Mouse (Mus musculus): ENCODE results near the gene Irgm1. TPM values are rescaled to one million over a fixed set of nuclear protein-coding genes. Genes with fewer than 3 reads are reported as not detected.

Irgm1 gene
- polyA plus RNA-seq, 1 experiment from 2014 or later: 16.2 TPM

- H3K9ac ChIP-seq (ENCODE audit: low read length): no peak overlapping the region
- H3K9me3 ChIP-seq (ENCODE audit: control insufficient read depth, low read length): no peaks in the 10 kb centered on the region
- H3K27me3 ChIP-seq (replicated peaks; ENCODE audit: control insufficient read depth, insufficient read depth, low read length): no peaks in the 10 kb centered on the region
- no peak overlapping the region for H3K4me2 ChIP-seq (ENCODE audit: low read length)
- peaks cover 16% of the 10 kb centered on the region; the same call in 1 of the 2 replicates for H3K36me3 ChIP-seq (ENCODE audit: control insufficient read depth, insufficient read depth, low read length)
- DNase-seq (ENCODE audit: low spot score): no peak
- no peak for ATAC-seq (replicated peaks; ENCODE audit: low FRiP score, low TSS enrichment, low read depth)
- H3K4me1 ChIP-seq (replicated peaks; ENCODE audit: control insufficient read depth, insufficient read depth, low read length): peaks cover 17% of the 10 kb centered on the region
- 95% methylated on average over 9 of the region's 9 CpGs for WGBS
- H3K27ac ChIP-seq (ENCODE audit: low read depth): no peak overlapping the region
- no peak overlapping the region for H3K4me3 ChIP-seq (ENCODE audit: low read depth, low read length)
Observed at GRCm38 (mm10) chr11:48866481-48866880, 5.0 kb downstream of the Irgm1 start.

GRCm38 (mm10) chr11:48863808-48864207, 7.7 kb downstream of the Irgm1 start:
- H3K9ac ChIP-seq (ENCODE audit: low read length): no peak overlapping the region
- DNase-seq (ENCODE audit: low spot score): no peak
- no peak overlapping the region for H3K4me3 ChIP-seq (ENCODE audit: low read depth, low read length)
- H3K36me3 ChIP-seq (ENCODE audit: control insufficient read depth, insufficient read depth, low read length): peaks cover 16% of the 10 kb centered on the region; the same call in 1 of the 2 replicates
- H3K27me3 ChIP-seq (replicated peaks; ENCODE audit: control insufficient read depth, insufficient read depth, low read length): no peaks in the 10 kb centered on the region
- no peak overlapping the region for H3K4me2 ChIP-seq (ENCODE audit: low read length)
- ATAC-seq (replicated peaks; ENCODE audit: low FRiP score, low TSS enrichment, low read depth): no peak
- H3K4me1 ChIP-seq (replicated peaks; ENCODE audit: control insufficient read depth, insufficient read depth, low read length): peaks cover 3% of the 10 kb centered on the region; the same call in 1 of the 2 replicates
- no peaks in the 10 kb centered on the region for H3K9me3 ChIP-seq (ENCODE audit: control insufficient read depth, low read length)
- no peak overlapping the region for H3K27ac ChIP-seq (ENCODE audit: low read depth)
- 87% methylated on average over 3 of the region's 3 CpGs for WGBS

- DNase-seq (ENCODE audit: low spot score) (no peak), ATAC-seq (replicated peaks; ENCODE audit: low FRiP score, low TSS enrichment, low read depth) (no peak)
- H3K4me3 ChIP-seq (ENCODE audit: low read depth, low read length): no peak overlapping the region
- H3K9ac ChIP-seq (ENCODE audit: low read length): no peak overlapping the region
- peaks cover 16% of the 10 kb centered on the region; the same call in 1 of the 2 replicates for H3K36me3 ChIP-seq (ENCODE audit: control insufficient read depth, insufficient read depth, low read length)
- no peak overlapping the region for H3K27ac ChIP-seq (ENCODE audit: low read depth)
- H3K9me3 ChIP-seq (ENCODE audit: control insufficient read depth, low read length): no peaks in the 10 kb centered on the region
- WGBS: 84% methylated on average over 1 of the region's 1 CpGs
- H3K27me3 ChIP-seq (replicated peaks; ENCODE audit: control insufficient read depth, insufficient read depth, low read length): no peaks in the 10 kb centered on the region
- no peaks in the 10 kb centered on the region for H3K4me1 ChIP-seq (replicated peaks; ENCODE audit: control insufficient read depth, insufficient read depth, low read length)
- H3K4me2 ChIP-seq (ENCODE audit: low read length): no peak overlapping the region
Observed at GRCm38 (mm10) chr11:48862784-48863319, 8.6 kb downstream of the Irgm1 start.

- peaks cover 11% of the 10 kb centered on the region; the same call in 1 of the 2 replicates for H3K4me1 ChIP-seq (replicated peaks; ENCODE audit: control insufficient read depth, insufficient read depth, low read length)
- H3K27me3 ChIP-seq (replicated peaks; ENCODE audit: control insufficient read depth, insufficient read depth, low read length): no peaks in the 10 kb centered on the region
- no peaks in the 10 kb centered on the region for H3K36me3 ChIP-seq (ENCODE audit: control insufficient read depth, insufficient read depth, low read length)
- DNase-seq (ENCODE audit: low spot score) (no peak), ATAC-seq (replicated peaks; ENCODE audit: low FRiP score, low TSS enrichment, low read depth) (no peak)
- H3K9me3 ChIP-seq (ENCODE audit: control insufficient read depth, low read length): no peaks in the 10 kb centered on the region
- H3K9ac ChIP-seq (ENCODE audit: low read length): no peak overlapping the region
- H3K4me2 ChIP-seq (ENCODE audit: low read length): peak overlapping the region; percentile 67
- WGBS: under 1% methylated on average over 6 of the region's 6 CpGs
- no peak overlapping the region for H3K27ac ChIP-seq (ENCODE audit: low read depth)
- H3K4me3 ChIP-seq (ENCODE audit: low read depth, low read length): no peak overlapping the region
Observed at GRCm38 (mm10) chr11:48859014-48859413, 12.5 kb downstream of the Irgm1 start.

GRCm38 (mm10) chr11:48853474-48854180, 17.9 kb downstream of the Irgm1 start:
- peak overlapping the region; percentile 67 for H3K4me2 ChIP-seq (ENCODE audit: low read length)
- WGBS: under 1% methylated on average over 31 of the region's 31 CpGs
- 0 out of 2 replicates have a peak, but pooled peaks cover 5% of the 10 kb centered on the region for H3K27me3 ChIP-seq (replicated peaks; ENCODE audit: control insufficient read depth, insufficient read depth, low read length)
- peak; percentile 73 for ATAC-seq (replicated peaks; ENCODE audit: low FRiP score, low TSS enrichment, low read depth)
- H3K27ac ChIP-seq (ENCODE audit: low read depth): 0 out of 2 replicates have a peak overlapping the region, but pooled peaks have one; percentile 16
- H3K36me3 ChIP-seq (ENCODE audit: control insufficient read depth, insufficient read depth, low read length): no peaks in the 10 kb centered on the region
- peak overlapping the region; percentile 44 for H3K9ac ChIP-seq (ENCODE audit: low read length)
- peak overlapping the region; percentile 56 for H3K4me3 ChIP-seq (ENCODE audit: low read depth, low read length)
- peak; percentile 99 for DNase-seq (ENCODE audit: low spot score)
- 0 out of 2 replicates have a peak, but pooled peaks cover 2% of the 10 kb centered on the region for H3K9me3 ChIP-seq (ENCODE audit: control insufficient read depth, low read length)
- peaks cover 12% of the 10 kb centered on the region; the same call in 1 of the 2 replicates for H3K4me1 ChIP-seq (replicated peaks; ENCODE audit: control insufficient read depth, insufficient read depth, low read length)

- Histone ChIP-seq H3K9me3 (ENCODE audit: control insufficient read depth, low read length) (0 out of 2 replicates have a peak, but pooled peaks cover 2% of the 10 kb centered on the region), H3K4me2 (ENCODE audit: low read length) (peak overlapping the region; percentile 67), H3K27ac (ENCODE audit: low read depth) (no peak overlapping the region), H3K4me3 (ENCODE audit: low read depth, low read length) (peak overlapping the region; percentile 56), H3K27me3 (replicated peaks; ENCODE audit: control insufficient read depth, insufficient read depth, low read length) (0 out of 2 replicates have a peak, but pooled peaks cover 5% of the 10 kb centered on the region), H3K9ac (ENCODE audit: low read length) (peak overlapping the region; percentile 44), H3K36me3 (ENCODE audit: control insufficient read depth, insufficient read depth, low read length) (no peaks in the 10 kb centered on the region), H3K4me1 (replicated peaks; ENCODE audit: control insufficient read depth, insufficient read depth, low read length) (peaks cover 12% of the 10 kb centered on the region; the same call in 1 of the 2 replicates)
- no peak for DNase-seq (ENCODE audit: low spot score)
- ATAC-seq (replicated peaks; ENCODE audit: low FRiP score, low TSS enrichment, low read depth): peak; percentile 0; the same call in 1 of the 2 replicates
- WGBS: 9% methylated on average over 23 of the region's 23 CpGs
Observed at GRCm38 (mm10) chr11:48852624-48853473, 18.6 kb downstream of the Irgm1 start.

- Histone ChIP-seq H3K4me1 (replicated peaks; ENCODE audit: control insufficient read depth, insufficient read depth, low read length) (peaks cover 12% of the 10 kb centered on the region; the same call in 1 of the 2 replicates), H3K9me3 (ENCODE audit: control insufficient read depth, low read length) (0 out of 2 replicates have a peak, but pooled peaks cover 2% of the 10 kb centered on the region), H3K4me3 (ENCODE audit: low read depth, low read length) (no peak overlapping the region), H3K9ac (ENCODE audit: low read length) (no peak overlapping the region), H3K4me2 (ENCODE audit: low read length) (no peak overlapping the region; the same call in 1 of the 2 replicates), H3K27ac (ENCODE audit: low read depth) (no peak overlapping the region), H3K36me3 (ENCODE audit: control insufficient read depth, insufficient read depth, low read length) (no peaks in the 10 kb centered on the region), H3K27me3 (replicated peaks; ENCODE audit: control insufficient read depth, insufficient read depth, low read length) (0 out of 2 replicates have a peak, but pooled peaks cover 5% of the 10 kb centered on the region)
- DNase-seq (ENCODE audit: low spot score) (no peak), ATAC-seq (replicated peaks; ENCODE audit: low FRiP score, low TSS enrichment, low read depth) (no peak)
- 78% methylated on average over 4 of the region's 4 CpGs for WGBS
Observed at GRCm38 (mm10) chr11:48852190-48852589, 19.3 kb downstream of the Irgm1 start.

Data from intestine, embryonic 14.5 days (tissue).